Mouse (Mus musculus): ENCODE data around the gene Heatr1.

The Heatr1 gene

GRCm38 (mm10) chr13:12394609-12395505 lies at the start of gene Heatr1:
TSS of gene Heatr1 (plus strand) at chr13:12395027.
- DNase-seq (ENCODE audit: low read depth, low spot score), result peak; percentile 99

- DNase-seq (ENCODE audit: low read depth, low spot score), result no peak
Observed at GRCm38 (mm10) chr13:12346837-12347236, 48.0 kb upstream of the Heatr1 start.

GRCm38 (mm10) chr13:12349197-12349824 lies 45.5 kb upstream of the Heatr1 start:
- DNase-seq (ENCODE audit: low read depth, low spot score), result no peak

- no peak for DNase-seq (ENCODE audit: low read depth, low spot score)
Observed at GRCm38 (mm10) chr13:12356184-12356583, 38.6 kb upstream of the Heatr1 start.

- no peak for DNase-seq (ENCODE audit: low read depth, low spot score)
Observed at GRCm38 (mm10) chr13:12357554-12357953, 37.3 kb upstream of the Heatr1 start.

GRCm38 (mm10) chr13:12361486-12361885 lies 33.3 kb upstream of the Heatr1 start:
- DNase-seq (ENCODE audit: low read depth, low spot score), result no peak

- DNase-seq (ENCODE audit: low read depth, low spot score), result peak; percentile 49
Observed at GRCm38 (mm10) chr13:12369041-12369621, 25.7 kb upstream of the Heatr1 start.

- DNase-seq (ENCODE audit: low read depth, low spot score), result no peak
Observed at GRCm38 (mm10) chr13:12369930-12370329, 24.9 kb upstream of the Heatr1 start.

GRCm38 (mm10) chr13:12372755-12373154 lies 22.1 kb upstream of the Heatr1 start:
- no peak for DNase-seq (ENCODE audit: low read depth, low spot score)

GRCm38 (mm10) chr13:12376778-12377177 lies 18.0 kb upstream of the Heatr1 start:
- no peak for DNase-seq (ENCODE audit: low read depth, low spot score)

- DNase-seq (ENCODE audit: low read depth, low spot score), result peak; percentile 49
Observed at GRCm38 (mm10) chr13:12384796-12385195, 10.0 kb upstream of the Heatr1 start.

GRCm38 (mm10) chr13:12386286-12386685 lies 8.5 kb upstream of the Heatr1 start:
- peak; percentile 70 for DNase-seq (ENCODE audit: low read depth, low spot score)

GRCm38 (mm10) chr13:12395571-12395970 lies 744 bp downstream of the Heatr1 start:
- peak; percentile 36 for DNase-seq (ENCODE audit: low read depth, low spot score)

GRCm38 (mm10) chr13:12408343-12409066 lies 13.7 kb downstream of the Heatr1 start:
- peak; percentile 36 for DNase-seq (ENCODE audit: low read depth, low spot score)

- DNase-seq (ENCODE audit: low read depth, low spot score), result peak; percentile 56
Observed at GRCm38 (mm10) chr13:12412016-12412415, 17.2 kb downstream of the Heatr1 start.

- no peak for DNase-seq (ENCODE audit: low read depth, low spot score)
Observed at GRCm38 (mm10) chr13:12420596-12420995, 25.8 kb downstream of the Heatr1 start.

GRCm38 (mm10) chr13:12428556-12428955 lies 33.7 kb downstream of the Heatr1 start:
- no peak for DNase-seq (ENCODE audit: low read depth, low spot score)

- DNase-seq (ENCODE audit: low read depth, low spot score), result no peak
Observed at GRCm38 (mm10) chr13:12433843-12434242, 39.0 kb downstream of the Heatr1 start.

GRCm38 (mm10) chr13:12439586-12439985 lies 44.8 kb downstream of the Heatr1 start:
- DNase-seq (ENCODE audit: low read depth, low spot score), result peak; percentile 35

- no peak for DNase-seq (ENCODE audit: low read depth, low spot score)
Observed at GRCm38 (mm10) chr13:12440813-12441212, 46.0 kb downstream of the Heatr1 start.

GRCm38 (mm10) chr13:12442008-12442587 lies 47.3 kb downstream of the Heatr1 start:
- DNase-seq (ENCODE audit: low read depth, low spot score), result peak; percentile 87

Measured in brain, adult 2 months (tissue).